Mouse (Mus musculus) kidney, adult 2 months (tissue): ENCODE measurements around the gene Cyp2e1. TPM values are rescaled to one million over a fixed set of nuclear protein-coding genes. Genes with fewer than 3 reads are reported as not detected.

Experiments
- DNase-seq: peaks from one replicate; pipeline ENCODE4 v3.0.0; 2021
- H3K27ac ChIP-seq: fragments of 200-500 bp; 2 replicates; pipeline ENCODE4 v1.5.1; 2012; ENCODE audit warnings: low read depth, low read length, control low read depth, inconsistent platforms; ENCODE audit not compliant: insufficient read depth
- H3K27me3 ChIP-seq: fragments of 200-500 bp; replicated peaks from 2 replicates; pipeline ENCODE4 v1.6.1; 2012; ENCODE audit warnings: mild to moderate bottlenecking, moderate library complexity, low read length, inconsistent platforms; ENCODE audit not compliant: control insufficient read depth, insufficient read depth
- H3K36me3 ChIP-seq: fragments of 200-500 bp; 2 replicates; pipeline ENCODE4 v1.6.1; 2012; ENCODE audit warnings: mild to moderate bottlenecking, moderate library complexity, low read length, inconsistent platforms; ENCODE audit not compliant: control insufficient read depth, insufficient read depth
- H3K4me1 ChIP-seq: fragments of 200-500 bp; 2 replicates; pipeline ENCODE4 v1.6.1; 2011; ENCODE audit warnings: low read length; ENCODE audit not compliant: control insufficient read depth, insufficient read depth
- H3K4me3 ChIP-seq: fragments of 200-500 bp; 2 replicates; pipeline ENCODE4 v1.5.1; 2011; ENCODE audit warnings: mild to moderate bottlenecking, low read depth, low read length, control low read depth; ENCODE audit not compliant: insufficient read depth
- CTCF ChIP-seq: fragments of 200-500 bp; conservative IDR thresholded peaks from 2 replicates; pipeline ENCODE4 v1.5.1; 2011; ENCODE audit warnings: low read depth, mild to moderate bottlenecking, control low read depth, low read length, moderate library complexity, mixed read lengths; ENCODE audit not compliant: insufficient read depth, insufficient read length
- POLR2A ChIP-seq: fragments of 200-500 bp; IDR thresholded peaks from one replicate; pipeline ENCODE4 v1.6.1; 2011; ENCODE audit warnings: low read depth, low read length, control low read depth
- WGBS: fragments of 180-500 bp; shearing (Covaris S2); methylation state at CpG from one replicate; pipeline ENCODE4 v1.1.7; 2018; 5-methylcytosine and 5-hydroxymethylcytosine counted together
- polyA plus RNA-seq: library from polyadenylated mRNA; depleted of rRNA; stranded (reverse); fragments of >200 nt; gene quantifications from 2 replicates; pipeline ENCODE4 v1.2.3, GENCODE M21; 2012; rRNA removed

Gene Cyp2e1
- polyA plus RNA-seq, 1 experiment: 92.8 TPM

- DNase-seq: peak; percentile 84
- Histone ChIP-seq H3K4me3 (no peak overlapping the region), H3K4me1 (peaks cover 5% of the 10 kb centered on the region; the same call in 1 of the 2 replicates), H3K27ac (no peak overlapping the region), H3K36me3 (no peaks in the 10 kb centered on the region), H3K27me3 (no peaks in the 10 kb centered on the region)
- WGBS: 10% methylated on average over 1 of the region's 1 CpGs
- no peak for TF ChIP-seq POLR2A
- TF ChIP-seq CTCF: peak; percentile 97
Observed at GRCm38 (mm10) chr7:140805704-140806103, 42.2 kb downstream of the Cyp2e1 start.

GRCm38 (mm10) chr7:140810496-140810895 lies 47.0 kb downstream of the Cyp2e1 start:
- H3K4me3 ChIP-seq: no peak overlapping the region
- H3K36me3 ChIP-seq: peaks cover 2% of the 10 kb centered on the region; the same call in 1 of the 2 replicates
- H3K4me1 ChIP-seq: no peaks in the 10 kb centered on the region
- TF ChIP-seq POLR2A (no peak), CTCF (peak; percentile 32)
- no peak overlapping the region for H3K27ac ChIP-seq
- no peak for DNase-seq
- H3K27me3 ChIP-seq: no peaks in the 10 kb centered on the region
- WGBS: 83% methylated on average over 6 of the region's 6 CpGs

DNA sequence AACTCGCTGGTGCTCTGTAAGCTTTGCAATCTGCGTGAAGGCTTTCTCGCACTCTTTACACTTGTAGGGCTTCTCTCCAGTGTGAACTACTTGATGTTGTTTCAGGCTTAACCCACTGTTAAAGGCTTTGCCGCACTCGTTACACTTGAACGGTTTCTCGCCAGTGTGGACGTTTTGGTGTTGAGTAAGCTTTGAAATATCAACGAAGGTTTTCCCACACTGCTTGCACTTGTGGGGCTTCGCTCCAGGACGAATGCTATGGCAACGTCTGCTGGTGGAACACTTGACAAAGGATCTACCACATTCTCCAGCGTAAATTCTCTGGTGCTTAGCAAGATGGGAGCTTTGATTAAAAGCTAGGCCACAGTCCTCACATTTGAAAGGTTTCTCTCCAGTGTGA lies 48.2 kb downstream of the Cyp2e1 start:
- DNase-seq: no peak
- no peak for TF ChIP-seq CTCF
- TF ChIP-seq POLR2A: no peak
- WGBS: 69% methylated on average over 13 of the region's 13 CpGs
- no peaks in the 10 kb centered on the region for H3K27me3 ChIP-seq
- H3K27ac ChIP-seq: no peak overlapping the region
- H3K36me3 ChIP-seq: peaks cover 2% of the 10 kb centered on the region; the same call in 1 of the 2 replicates
- no peak overlapping the region for H3K4me3 ChIP-seq
- no peaks in the 10 kb centered on the region for H3K4me1 ChIP-seq

DNA sequence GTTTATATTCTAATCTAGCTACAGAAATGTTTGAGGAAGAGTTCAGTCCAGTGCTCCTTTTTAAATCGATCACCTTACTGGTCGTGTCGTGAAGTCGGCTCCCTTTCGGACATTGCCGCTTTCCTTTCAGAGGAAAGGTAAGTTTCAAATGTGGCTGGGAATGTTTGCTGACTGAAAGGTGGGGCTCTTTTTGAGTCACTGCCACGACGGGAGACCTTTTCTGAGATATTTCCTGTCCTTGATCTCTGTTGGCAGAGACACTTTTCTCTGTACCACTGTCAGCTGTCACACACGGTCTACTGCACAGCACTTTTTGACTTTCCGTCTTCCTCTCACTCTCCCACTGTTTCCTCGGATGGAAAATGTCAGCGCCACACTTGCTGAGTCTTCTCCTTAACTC lies 49.3 kb downstream of the Cyp2e1 start:
- Histone ChIP-seq H3K36me3 (peaks cover 2% of the 10 kb centered on the region; the same call in 1 of the 2 replicates), H3K27me3 (no peaks in the 10 kb centered on the region), H3K4me1 (no peaks in the 10 kb centered on the region), H3K4me3 (no peak overlapping the region), H3K27ac (no peak overlapping the region)
- no peak for DNase-seq
- 85% methylated on average over 12 of the region's 12 CpGs for WGBS
- TF ChIP-seq POLR2A: no peak
- no peak for TF ChIP-seq CTCF

DNA sequence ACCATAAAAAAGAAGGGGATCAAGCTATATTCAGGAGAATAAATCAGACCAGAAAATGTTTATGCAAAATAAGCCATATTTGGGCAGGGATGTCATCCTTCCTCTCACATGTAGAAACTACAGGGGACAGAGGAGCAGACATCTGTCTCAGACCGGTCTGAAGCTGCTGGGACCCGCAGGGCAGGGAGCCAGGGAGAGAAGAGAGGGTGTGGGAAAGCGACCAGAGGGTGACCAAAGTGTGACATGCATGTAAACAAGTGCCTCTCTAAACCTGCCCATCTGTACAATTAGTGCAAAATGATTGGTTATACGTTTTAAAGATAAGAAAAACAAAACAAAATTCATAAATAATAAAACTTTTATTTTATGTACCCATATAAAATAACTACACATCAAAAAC lies 56.6 kb downstream of the Cyp2e1 start:
- Histone ChIP-seq H3K4me1 (peaks cover 3% of the 10 kb centered on the region; the same call in 1 of the 2 replicates), H3K4me3 (no peak overlapping the region), H3K36me3 (no peaks in the 10 kb centered on the region), H3K27me3 (no peaks in the 10 kb centered on the region), H3K27ac (no peak overlapping the region)
- TF ChIP-seq POLR2A: no peak
- TF ChIP-seq CTCF: no peak
- WGBS: 55% methylated on average over 4 of the region's 4 CpGs
- no peak for DNase-seq

- WGBS: 52% methylated on average over 5 of the region's 5 CpGs
- Histone ChIP-seq H3K27me3 (no peaks in the 10 kb centered on the region), H3K4me1 (peaks cover 3% of the 10 kb centered on the region; the same call in 1 of the 2 replicates), H3K36me3 (no peaks in the 10 kb centered on the region), H3K4me3 (peak overlapping the region; percentile 67; the same call in 1 of the 2 replicates), H3K27ac (no peak overlapping the region)
- TF ChIP-seq CTCF: no peak
- TF ChIP-seq POLR2A: no peak
- DNase-seq: no peak
Observed at GRCm38 (mm10) chr7:140821305-140821652, 57.7 kb downstream of the Cyp2e1 start.

GRCm38 (mm10) chr7:140821653-140822329 lies 58.3 kb downstream of the Cyp2e1 start, which contains the start of gene Zfp941:
Zfp941 (minus strand) TSS chr7:140822178.
- Histone ChIP-seq H3K27me3 (no peaks in the 10 kb centered on the region), H3K4me3 (peak within 1 kb of the TSS; percentile 67), H3K36me3 (no peaks in the 10 kb centered on the region), H3K27ac (no peak within 1 kb of the TSS), H3K4me1 (peaks cover 3% of the 10 kb centered on the region; the same call in 1 of the 2 replicates)
- TF ChIP-seq CTCF (no peak), POLR2A (no peak)
- DNase-seq: peak; percentile 70
- 3% methylated on average over 21 of the region's 21 CpGs for WGBS

DNA sequence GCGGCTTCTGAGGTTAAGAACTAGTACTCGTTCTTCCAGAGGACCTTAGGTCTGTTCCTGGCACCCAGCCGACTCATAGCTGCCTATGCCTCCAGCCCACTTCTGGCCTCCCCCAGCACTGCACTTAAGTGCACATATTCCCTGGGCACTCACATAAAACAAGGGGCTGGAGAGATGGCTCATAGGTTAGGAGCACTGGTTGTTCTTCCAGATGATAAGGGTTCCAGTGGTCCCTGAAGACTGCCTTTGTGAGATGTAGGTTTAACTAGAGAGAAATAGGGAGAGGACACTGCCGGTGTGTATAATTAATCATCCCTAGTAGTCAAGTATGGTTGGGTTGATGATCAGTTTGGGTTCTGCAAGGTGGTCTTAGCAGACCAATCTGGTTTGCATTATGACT lies 59.2 kb downstream of the Cyp2e1 start:
- DNase-seq: no peak
- H3K27ac ChIP-seq: no peak overlapping the region
- no peak for TF ChIP-seq CTCF
- TF ChIP-seq POLR2A: no peak
- WGBS: 90% methylated on average over 4 of the region's 4 CpGs
- no peak overlapping the region for H3K4me3 ChIP-seq
- peaks cover 3% of the 10 kb centered on the region; the same call in 1 of the 2 replicates for H3K4me1 ChIP-seq
- no peaks in the 10 kb centered on the region for H3K27me3 ChIP-seq
- H3K36me3 ChIP-seq: no peaks in the 10 kb centered on the region

Other genes with a start within 250 kb of the Cyp2e1 start
- not detected in 2 replicates for gene Olfr538, start 195.9 kb upstream of the Cyp2e1 start, polyA plus RNA-seq
- not detected in 2 replicates for gene Olfr46, start 162.5 kb upstream of the Cyp2e1 start, polyA plus RNA-seq
- not detected in 2 replicates for gene Olfr61, start 134.8 kb upstream of the Cyp2e1 start, polyA plus RNA-seq
- not detected in 2 replicates for gene Olfr53, start 117.3 kb upstream of the Cyp2e1 start, polyA plus RNA-seq
- not detected in 2 replicates for gene Olfr539, start 103.8 kb upstream of the Cyp2e1 start, polyA plus RNA-seq
- not detected in 2 replicates for gene Olfr45, start 81.8 kb upstream of the Cyp2e1 start, polyA plus RNA-seq
- gene Olfr541, start 66.5 kb upstream of the Cyp2e1 start, polyA plus RNA-seq: not detected in 2 replicates
- 0.05 and 0.10 TPM in 2 replicates for gene Syce1, start 24.1 kb downstream of the Cyp2e1 start, polyA plus RNA-seq
- 0.33 and 1.0 TPM in 2 replicates for gene Zfp941, start 58.4 kb downstream of the Cyp2e1 start, polyA plus RNA-seq
- gene Urah, start 71.3 kb downstream of the Cyp2e1 start, polyA plus RNA-seq: 7.4 and 9.3 TPM in 2 replicates
- 20.6 and 20.8 TPM in 2 replicates for gene Scgb1c1, start 81.8 kb downstream of the Cyp2e1 start, polyA plus RNA-seq
- 0.06 and 0.27 TPM in 2 replicates for gene Odf3, start 84.1 kb downstream of the Cyp2e1 start, polyA plus RNA-seq
- gene Gm45785, start 92.6 kb downstream of the Cyp2e1 start, polyA plus RNA-seq: not detected in 2 replicates
- gene Ric8a, start 93.2 kb downstream of the Cyp2e1 start, polyA plus RNA-seq: 53.1 and 63.8 TPM in 2 replicates
- gene Bet1l, start 93.8 kb downstream of the Cyp2e1 start, polyA plus RNA-seq: 25.4 and 26.3 TPM in 2 replicates
- 66.8 and 75.2 TPM in 2 replicates for gene Psmd13, start 118.2 kb downstream of the Cyp2e1 start, polyA plus RNA-seq
- gene Sirt3, start 118.6 kb downstream of the Cyp2e1 start, polyA plus RNA-seq: 155 and 168 TPM in 2 replicates
- gene Cox8b, start 136.7 kb downstream of the Cyp2e1 start, polyA plus RNA-seq: 111 and 188 TPM in 2 replicates
- gene Nlrp6, start 157.2 kb downstream of the Cyp2e1 start, polyA plus RNA-seq: 56.6 and 70.7 TPM in 2 replicates
- gene Pgghg, start 177.7 kb downstream of the Cyp2e1 start, polyA plus RNA-seq: 58.0 and 71.2 TPM in 2 replicates
- gene Ifitm5, start 186.6 kb downstream of the Cyp2e1 start, polyA plus RNA-seq: 0.87 and 1.4 TPM in 2 replicates
- gene Gm45717, start 192.2 kb downstream of the Cyp2e1 start, polyA plus RNA-seq: 0.27 TPM in 1 of 2 replicates, not detected in the other
- gene Ifitm2, start 192.2 kb downstream of the Cyp2e1 start, polyA plus RNA-seq: 642 and 737 TPM in 2 replicates
- 125 and 135 TPM in 2 replicates for gene Ifitm1, start 203.5 kb downstream of the Cyp2e1 start, polyA plus RNA-seq
- 259 and 313 TPM in 2 replicates for gene Ifitm3, start 247.0 kb downstream of the Cyp2e1 start, polyA plus RNA-seq